Mouse (Mus musculus) liver, embryonic 14.5 days (tissue): ENCODE data around the gene Mybpc2. TPM values are rescaled to one million over a fixed set of nuclear protein-coding genes. Genes with fewer than 3 reads are reported as not detected.

Experiments used
- ATAC-seq: fragments of 200-750 bp; cut with Nextera tagmentation; 2 replicates; pipeline ENCODE4 v1.8.0; 2017; ENCODE audit warnings: moderate number of reproducible peaks, mild to moderate bottlenecking, moderate library complexity; ENCODE audit not compliant: insufficient read depth
- DNase-seq, 3 experiments: peaks; one replicate each; pipeline ENCODE4 v3.0.0-alpha.2; 2012 to 2013; ENCODE audit warnings: low read depth in 3 of 3, low spot score in 3 of 3
- H3K27ac ChIP-seq: fragments of 300-500 bp; sonication (generic); 2 replicates; pipeline ENCODE4 v1.5.1; 2014; ENCODE audit warnings: moderate library complexity, mild to moderate bottlenecking, control low read depth, inconsistent platforms
- H3K27me3 ChIP-seq: fragments of 300-500 bp; sonication (generic); 2 replicates; pipeline ENCODE4 v1.6.1; 2014; ENCODE audit warnings: mild to moderate bottlenecking, low read length, moderate library complexity; ENCODE audit not compliant: control insufficient read depth, insufficient read depth
- H3K36me3 ChIP-seq: fragments of 300-500 bp; sonication (generic); replicated peaks from 2 replicates; pipeline ENCODE4 v1.6.1; 2014; ENCODE audit warnings: low read depth; ENCODE audit not compliant: control insufficient read depth, insufficient read depth
- H3K4me1 ChIP-seq, 2 experiments: fragments of 200-500 bp in 1 of 2; fragments of 300-500 bp in 1 of 2; sonication (generic) in 1 of 2; replicated peaks; 2 replicates each; pipeline ENCODE4 v1.6.1; 2012 to 2014; ENCODE audit warnings: antibody characterized with exemption in 1 of 2, inconsistent platforms in 1 of 2, low read length in 1 of 2; ENCODE audit not compliant: control insufficient read depth in 2 of 2, insufficient read depth in 2 of 2
- H3K4me2 ChIP-seq: fragments of 300-500 bp; sonication (generic); 2 replicates; pipeline ENCODE4 v1.6.1; 2014; ENCODE audit warnings: low read depth, mild to moderate bottlenecking, control low read depth, moderate library complexity
- H3K4me3 ChIP-seq, 2 experiments: fragments of 200-500 bp in 1 of 2; fragments of 300-500 bp in 1 of 2; sonication (generic) in 1 of 2; 2 replicates each; pipeline ENCODE4 v1.5.1; 2012 to 2014; ENCODE audit warnings: low read depth in 2 of 2, low read length in 2 of 2, mild to moderate bottlenecking in 2 of 2, control low read depth in 1 of 2, inconsistent platforms in 1 of 2, moderate library complexity in 1 of 2; ENCODE audit not compliant: insufficient read depth in 1 of 2
- H3K9ac ChIP-seq: fragments of 300-500 bp; sonication (generic); replicated peaks from 2 replicates; pipeline ENCODE4 v1.6.1; 2014; ENCODE audit warnings: mild to moderate bottlenecking, control low read depth, moderate library complexity
- H3K9me3 ChIP-seq: fragments of 300-500 bp; sonication (generic); 2 replicates; pipeline ENCODE4 v1.6.1; 2016; ENCODE audit warnings: low read length, mixed read lengths; ENCODE audit not compliant: control insufficient read depth
- CTCF ChIP-seq: IDR thresholded peaks from 2 replicates; pipeline ENCODE4 v1.5.1; 2016; ENCODE audit warnings: antibody characterized with exemption, low read depth, control low read depth
- EP300 ChIP-seq: IDR thresholded peaks from 2 replicates; pipeline ENCODE4 v1.6.1; 2016; ENCODE audit warnings: antibody characterized with exemption, low read depth
- WGBS: fragments of 180-500 bp; shearing (Covaris S2); extraction: QIAGEN DNeasy Blood & Tissue Kit; methylation state at CpG from one replicate; pipeline ENCODE4 v1.1.7; 2014; ENCODE audit not compliant: insufficient replicate concordance; 5-methylcytosine and 5-hydroxymethylcytosine counted together
- polyA plus RNA-seq, 2 experiments: library from polyadenylated mRNA; depleted of rRNA in 1 of 2; stranded (reverse) in 1 of 2; unstranded in 1 of 2; fragments of >200 nt; fragmentation: Nextera tagmentation in 1 of 2; extraction: Ambion mirVana in 1 of 2; gene quantifications; 2 replicates each; pipeline versions ENCODE4 v1.2.1 to v1.2.3; 2012 to 2014

Mybpc2 gene
- polyA plus RNA-seq, 2 experiments, result not detected

- Histone ChIP-seq H3K4me3 (no peak overlapping the region), H3K36me3 (peaks cover 22% of the 10 kb centered on the region), H3K4me1 (peaks cover 14 to 21% of the 10 kb centered on the region in 2 experiments), H3K9ac (no peak overlapping the region), H3K27ac (no peak overlapping the region), H3K9me3 (no peaks in the 10 kb centered on the region), H3K4me2 (no peak overlapping the region), H3K27me3 (no peaks in the 10 kb centered on the region)
- WGBS, result 90% methylated on average over 21 of the region's 21 CpGs
- ATAC-seq, result no peak
- TF ChIP-seq CTCF (no peak), EP300 (no peak)
- DNase-seq, result no peak
Observed at GRCm38 (mm10) chr7:44551301-44551700, 26.8 kb upstream of the Mybpc2 start.

GRCm38 (mm10) chr7:44550409-44550678, 25.9 kb upstream of the Mybpc2 start:
- H3K27ac ChIP-seq, result no peak overlapping the region
- H3K36me3 ChIP-seq, result peaks cover 22% of the 10 kb centered on the region
- WGBS, result 84% methylated on average over 12 of the region's 12 CpGs
- H3K4me3 ChIP-seq, result no peak overlapping the region
- TF ChIP-seq CTCF, result no peak
- no peak for TF ChIP-seq EP300
- no peak for DNase-seq
- H3K9me3 ChIP-seq, result no peaks in the 10 kb centered on the region
- H3K9ac ChIP-seq, result no peak overlapping the region
- ATAC-seq, result no peak
- H3K4me1 ChIP-seq, result peaks cover 14 to 21% of the 10 kb centered on the region in 2 experiments
- H3K4me2 ChIP-seq, result no peak overlapping the region
- H3K27me3 ChIP-seq, result no peaks in the 10 kb centered on the region

- no peak for DNase-seq
- Histone ChIP-seq H3K9me3 (no peaks in the 10 kb centered on the region), H3K9ac (no peak overlapping the region), H3K4me1 (peaks cover 14 to 21% of the 10 kb centered on the region in 2 experiments), H3K36me3 (peaks cover 22% of the 10 kb centered on the region), H3K4me2 (no peak overlapping the region), H3K4me3 (no peak overlapping the region), H3K27me3 (no peaks in the 10 kb centered on the region), H3K27ac (no peak overlapping the region)
- WGBS, result 88% methylated on average over 23 of the region's 23 CpGs
- TF ChIP-seq EP300, result no peak
- TF ChIP-seq CTCF, result no peak
- no peak for ATAC-seq
Observed at GRCm38 (mm10) chr7:44549621-44550408, 25.4 kb upstream of the Mybpc2 start.

GRCm38 (mm10) chr7:44548497-44549087, 24.1 kb upstream of the Mybpc2 start, which contains the start of gene Pold1:
Gene Pold1 (minus strand): TSS chr7:44548849.
- WGBS, result under 1% methylated on average over 43 of the region's 43 CpGs
- Histone ChIP-seq H3K27me3 (no peaks in the 10 kb centered on the region), H3K36me3 (peaks cover 22% of the 10 kb centered on the region), H3K9ac (peak within 1 kb of the TSS; percentile 88), H3K4me2 (peak within 1 kb of the TSS; percentile 99), H3K9me3 (no peaks in the 10 kb centered on the region), H3K4me1 (peaks cover 14 to 18% of the 10 kb centered on the region in 2 experiments), H3K4me3 (peak within 1 kb of the TSS; percentile 77 to 88), H3K27ac (peak within 1 kb of the TSS; percentile 85)
- DNase-seq (peak; percentile 99 to 100 (median 99)), ATAC-seq (peak; percentile 94)
- 0 out of 2 replicates have a peak, but pooled peaks have one; percentile 27 for TF ChIP-seq EP300
- peak; percentile 99 for TF ChIP-seq CTCF

GRCm38 (mm10) chr7:44547725-44548124, 23.3 kb upstream of the Mybpc2 start:
- Histone ChIP-seq H3K27ac (peak overlapping the region; percentile 85), H3K36me3 (peaks cover 26% of the 10 kb centered on the region), H3K4me1 (peaks cover 8 to 13% of the 10 kb centered on the region in 2 experiments), H3K4me2 (peak overlapping the region; percentile 99), H3K9ac (peak overlapping the region; percentile 88), H3K4me3 (peak overlapping the region; percentile 77 to 88), H3K27me3 (no peaks in the 10 kb centered on the region), H3K9me3 (no peaks in the 10 kb centered on the region)
- WGBS, result 24% methylated on average over 5 of the region's 5 CpGs
- ATAC-seq (no peak), DNase-seq (no peak)
- TF ChIP-seq EP300 (no peak), CTCF (no peak)
